Mouse (Mus musculus): ENCODE data around the gene Cebpz. TPM values are rescaled to one million over a fixed set of nuclear protein-coding genes. Genes with fewer than 3 reads are reported as not detected.

Cebpz gene
- polyA plus RNA-seq, 2 experiments, result 24.3 to 59.5 TPM

- no peaks in the 10 kb centered on the region for H3K9me3 ChIP-seq (ENCODE audit: control insufficient read depth, low read length)
- no peak overlapping the region for H3K4me2 ChIP-seq (replicated peaks; ENCODE audit: low read depth, low read length, severe bottlenecking)
- no peaks in the 10 kb centered on the region for H3K27me3 ChIP-seq (ENCODE audit: control insufficient read depth, insufficient read depth, low read length)
- TF ChIP-seq POLR2A (IDR thresholded peaks at IDR 0.05; ENCODE audit: borderline replicate concordance, extremely low read depth, insufficient read depth, insufficient read length), result no peak
- WGBS, result 89% methylated on average over 4 of the region's 4 CpGs
- H3K4me1 ChIP-seq (ENCODE audit: control insufficient read depth, insufficient read depth, low read length), result peaks cover 5% of the 10 kb centered on the region
- peaks cover 24% of the 10 kb centered on the region for H3K36me3 ChIP-seq (ENCODE audit: control insufficient read depth, insufficient read depth, low read length)
- no peak for ATAC-seq (ENCODE audit: low FRiP score, low read depth)
- DNase-seq (ENCODE audit: low spot score), result no peak
- H3K27ac ChIP-seq (replicated peaks; ENCODE audit: low read depth, low read length), result no peak overlapping the region
- H3K9ac ChIP-seq (ENCODE audit: low read depth, low read length, severe bottlenecking), result no peak overlapping the region
- no peak overlapping the region for H3K4me3 ChIP-seq (replicated peaks; ENCODE audit: low read length)
Observed at GRCm38 (mm10) chr17:78938927-78939326, 2.1 kb upstream of the Cebpz start.

- peak overlapping the region; percentile 60 for H3K4me2 ChIP-seq (replicated peaks; ENCODE audit: low read depth, low read length, severe bottlenecking)
- H3K9ac ChIP-seq (ENCODE audit: low read depth, low read length, severe bottlenecking), result peak overlapping the region; percentile 82
- no peak for TF ChIP-seq POLR2A (IDR thresholded peaks at IDR 0.05; ENCODE audit: borderline replicate concordance, extremely low read depth, insufficient read depth, insufficient read length)
- no peak overlapping the region for H3K27ac ChIP-seq (replicated peaks; ENCODE audit: low read depth, low read length)
- 11% methylated on average over 26 of the region's 26 CpGs for WGBS
- H3K4me1 ChIP-seq (ENCODE audit: control insufficient read depth, insufficient read depth, low read length), result peaks cover 5% of the 10 kb centered on the region
- H3K4me3 ChIP-seq (replicated peaks; ENCODE audit: low read length), result peak overlapping the region; percentile 79
- H3K27me3 ChIP-seq (ENCODE audit: control insufficient read depth, insufficient read depth, low read length), result no peaks in the 10 kb centered on the region
- peaks cover 29% of the 10 kb centered on the region for H3K36me3 ChIP-seq (ENCODE audit: control insufficient read depth, insufficient read depth, low read length)
- H3K9me3 ChIP-seq (ENCODE audit: control insufficient read depth, low read length), result no peaks in the 10 kb centered on the region
- no peak for ATAC-seq (ENCODE audit: low FRiP score, low read depth)
- DNase-seq (ENCODE audit: low spot score), result no peak
Observed at GRCm38 (mm10) chr17:78937229-78937853, 475 bp upstream of the Cebpz start.

- H3K36me3 ChIP-seq (ENCODE audit: control insufficient read depth, insufficient read depth, low read length), result peaks cover 42% of the 10 kb centered on the region
- ATAC-seq (ENCODE audit: low FRiP score, low read depth) (no peak), DNase-seq (ENCODE audit: low spot score) (no peak)
- H3K9me3 ChIP-seq (ENCODE audit: control insufficient read depth, low read length), result no peaks in the 10 kb centered on the region
- H3K4me2 ChIP-seq (replicated peaks; ENCODE audit: low read depth, low read length, severe bottlenecking), result peak overlapping the region; percentile 60
- peak overlapping the region; percentile 79 for H3K4me3 ChIP-seq (replicated peaks; ENCODE audit: low read length)
- no peak overlapping the region; the same call in 1 of the 2 replicates for H3K9ac ChIP-seq (ENCODE audit: low read depth, low read length, severe bottlenecking)
- WGBS, result 77% methylated on average over 2 of the region's 2 CpGs
- peaks cover 5% of the 10 kb centered on the region for H3K4me1 ChIP-seq (ENCODE audit: control insufficient read depth, insufficient read depth, low read length)
- no peaks in the 10 kb centered on the region for H3K27me3 ChIP-seq (ENCODE audit: control insufficient read depth, insufficient read depth, low read length)
- H3K27ac ChIP-seq (replicated peaks; ENCODE audit: low read depth, low read length), result no peak overlapping the region
- no peak for TF ChIP-seq POLR2A (IDR thresholded peaks at IDR 0.05; ENCODE audit: borderline replicate concordance, extremely low read depth, insufficient read depth, insufficient read length)
Observed at GRCm38 (mm10) chr17:78935857-78936256, 1.0 kb downstream of the Cebpz start.

- Histone ChIP-seq H3K9me3 (ENCODE audit: control insufficient read depth, low read length) (no peaks in the 10 kb centered on the region), H3K27ac (replicated peaks; ENCODE audit: low read depth, low read length) (no peak overlapping the region), H3K4me3 (replicated peaks; ENCODE audit: low read length) (0 out of 2 replicates have a peak overlapping the region, but pooled peaks have one; percentile 61), H3K36me3 (ENCODE audit: control insufficient read depth, insufficient read depth, low read length) (peaks cover 35% of the 10 kb centered on the region), H3K4me2 (replicated peaks; ENCODE audit: low read depth, low read length, severe bottlenecking) (peak overlapping the region; percentile 3; the same call in 1 of the 2 replicates), H3K27me3 (ENCODE audit: control insufficient read depth, insufficient read depth, low read length) (no peaks in the 10 kb centered on the region), H3K9ac (ENCODE audit: low read depth, low read length, severe bottlenecking) (no peak overlapping the region), H3K4me1 (ENCODE audit: control insufficient read depth, insufficient read depth, low read length) (0 out of 2 replicates have a peak, but pooled peaks cover 4% of the 10 kb centered on the region)
- ATAC-seq (ENCODE audit: low FRiP score, low read depth), result no peak
- no peak for DNase-seq (ENCODE audit: low spot score)
- no peak for TF ChIP-seq POLR2A (IDR thresholded peaks at IDR 0.05; ENCODE audit: borderline replicate concordance, extremely low read depth, insufficient read depth, insufficient read length)
- WGBS, result 51% methylated on average over 6 of the region's 6 CpGs
Observed at GRCm38 (mm10) chr17:78917696-78918095, 19.2 kb downstream of the Cebpz start.

GRCm38 (mm10) chr17:78916899-78917298, 20.0 kb downstream of the Cebpz start:
- 2% methylated on average over 11 of the region's 11 CpGs for WGBS
- Histone ChIP-seq H3K9ac (ENCODE audit: low read depth, low read length, severe bottlenecking) (peak overlapping the region; percentile 69), H3K4me3 (replicated peaks; ENCODE audit: low read length) (peak overlapping the region; percentile 61), H3K9me3 (ENCODE audit: control insufficient read depth, low read length) (no peaks in the 10 kb centered on the region), H3K27me3 (ENCODE audit: control insufficient read depth, insufficient read depth, low read length) (no peaks in the 10 kb centered on the region), H3K36me3 (ENCODE audit: control insufficient read depth, insufficient read depth, low read length) (peaks cover 29% of the 10 kb centered on the region), H3K4me2 (replicated peaks; ENCODE audit: low read depth, low read length, severe bottlenecking) (peak overlapping the region; percentile 72), H3K27ac (replicated peaks; ENCODE audit: low read depth, low read length) (peak overlapping the region; percentile 77), H3K4me1 (ENCODE audit: control insufficient read depth, insufficient read depth, low read length) (0 out of 2 replicates have a peak, but pooled peaks cover 4% of the 10 kb centered on the region)
- no peak for TF ChIP-seq POLR2A (IDR thresholded peaks at IDR 0.05; ENCODE audit: borderline replicate concordance, extremely low read depth, insufficient read depth, insufficient read length)
- ATAC-seq (ENCODE audit: low FRiP score, low read depth) (peak; percentile 12; the same call in 1 of the 2 replicates), DNase-seq (ENCODE audit: low spot score) (no peak)

Data from limb, embryonic 14.5 days (tissue).